Mouse (Mus musculus) limb, embryonic 14.5 days (tissue): ENCODE measurements around the gene Dhx16. TPM values are rescaled to one million over a fixed set of nuclear protein-coding genes. Genes with fewer than 3 reads are reported as not detected.

ENCODE experiments used
- ATAC-seq: fragments of 200-750 bp; cut with Nextera tagmentation; 2 replicates; pipeline ENCODE4 v1.8.0; 2017; ENCODE audit warnings: low read depth, moderate number of reproducible peaks, moderate TSS enrichment; ENCODE audit not compliant: low FRiP score
- DNase-seq: peaks from one replicate; pipeline ENCODE4 v3.0.0-alpha.2; 2015; ENCODE audit warnings: low spot score
- H3K27ac ChIP-seq: fragments of 300-500 bp; sonication (generic); replicated peaks from 2 replicates; pipeline ENCODE4 v1.5.1; 2014; ENCODE audit warnings: low read depth, mild to moderate bottlenecking, low read length, moderate library complexity, mixed read lengths
- H3K27me3 ChIP-seq: fragments of 300-500 bp; sonication (generic); 2 replicates; pipeline ENCODE4 v1.6.1; 2014; ENCODE audit warnings: low read length, mixed read lengths; ENCODE audit not compliant: control insufficient read depth, insufficient read depth
- H3K36me3 ChIP-seq: fragments of 300-500 bp; sonication (generic); 2 replicates; pipeline ENCODE4 v1.6.1; 2014; ENCODE audit warnings: mild to moderate bottlenecking, low read length, moderate library complexity, mixed read lengths; ENCODE audit not compliant: control insufficient read depth, insufficient read depth
- H3K4me1 ChIP-seq: fragments of 300-500 bp; sonication (generic); 2 replicates; pipeline ENCODE4 v1.6.1; 2014; ENCODE audit warnings: antibody characterized with exemption, low read length, mixed read lengths; ENCODE audit not compliant: control insufficient read depth, insufficient read depth
- H3K4me2 ChIP-seq: fragments of 300-500 bp; sonication (generic); replicated peaks from 2 replicates; pipeline ENCODE4 v1.6.1; 2014; ENCODE audit warnings: low read depth, mild to moderate bottlenecking, low read length, moderate library complexity; ENCODE audit not compliant: severe bottlenecking
- H3K4me3 ChIP-seq: fragments of 300-500 bp; sonication (generic); replicated peaks from 2 replicates; pipeline ENCODE4 v1.5.1; 2014; ENCODE audit warnings: low read length
- H3K9ac ChIP-seq: fragments of 300-500 bp; sonication (generic); 2 replicates; pipeline ENCODE4 v1.6.1; 2014; ENCODE audit warnings: mild to moderate bottlenecking, low read depth, low read length, moderate library complexity; ENCODE audit not compliant: severe bottlenecking
- H3K9me3 ChIP-seq: fragments of 300-500 bp; sonication (generic); 2 replicates; pipeline ENCODE4 v1.6.1; 2016; ENCODE audit warnings: low read length; ENCODE audit not compliant: control insufficient read depth
- POLR2A ChIP-seq: fragments of 200-500 bp; IDR thresholded peaks from 2 replicates; pipeline ENCODE4 v1.8.0; 2012; ENCODE audit warnings: inconsistent platforms, mild to moderate bottlenecking, moderate library complexity, borderline replicate concordance; ENCODE audit not compliant: insufficient read depth, insufficient read length; ENCODE audit errors: extremely low read depth
- WGBS: fragments of 180-500 bp; shearing (Covaris S2); extraction: QIAGEN DNeasy Blood & Tissue Kit; methylation state at CpG from one replicate; pipeline ENCODE4 v1.1.7; 2014; 5-methylcytosine and 5-hydroxymethylcytosine counted together
- polyA plus RNA-seq, 2 experiments: library from polyadenylated mRNA; depleted of rRNA in 1 of 2; stranded (reverse) in 1 of 2; unstranded in 1 of 2; fragments of >200 nt; fragmentation: Nextera tagmentation in 1 of 2; extraction: Ambion mirVana in 1 of 2; gene quantifications; 2 replicates each; pipeline versions ENCODE4 v1.2.1 to v1.2.3; 2012 to 2014

Gene Dhx16
- polyA plus RNA-seq, 2 experiments = 40.0 to 78.6 TPM

- 88% methylated on average over 1 of the region's 1 CpGs for WGBS
- H3K4me2 ChIP-seq = peak overlapping the region; percentile 77; the same call in 1 of the 2 replicates
- no peak for ATAC-seq
- H3K27ac ChIP-seq = peak overlapping the region; percentile 70
- H3K4me3 ChIP-seq = no peak overlapping the region
- no peaks in the 10 kb centered on the region for H3K27me3 ChIP-seq
- H3K9me3 ChIP-seq = no peaks in the 10 kb centered on the region
- no peak overlapping the region for H3K9ac ChIP-seq
- peaks cover 51% of the 10 kb centered on the region for H3K36me3 ChIP-seq
- H3K4me1 ChIP-seq = peaks cover 14% of the 10 kb centered on the region
- DNase-seq = no peak
- 0 out of 2 replicates have a peak, but pooled peaks have one; percentile 22 for TF ChIP-seq POLR2A
These were observed 40.8 kb downstream of the Dhx16 start for GRCm38 (mm10) chr17:35920384-35920783.

GRCm38 (mm10) chr17:35920862-35921562, 41.4 kb downstream of the Dhx16 start:
- Histone ChIP-seq H3K4me3 (no peak overlapping the region), H3K36me3 (peaks cover 56% of the 10 kb centered on the region), H3K27me3 (no peaks in the 10 kb centered on the region), H3K4me2 (no peak overlapping the region), H3K27ac (peak overlapping the region; percentile 26; the same call in 1 of the 2 replicates), H3K9ac (no peak overlapping the region), H3K4me1 (peaks cover 11% of the 10 kb centered on the region), H3K9me3 (no peaks in the 10 kb centered on the region)
- DNase-seq = peak; percentile 68
- no peak for ATAC-seq
- no peak for TF ChIP-seq POLR2A
- 74% methylated on average over 5 of the region's 5 CpGs for WGBS

GRCm38 (mm10) chr17:35921710-35922109, 42.1 kb downstream of the Dhx16 start:
- WGBS = 82% methylated on average over 4 of the region's 4 CpGs
- no peak for ATAC-seq
- DNase-seq = no peak

GRCm38 (mm10) chr17:35922566-35922965, 42.9 kb downstream of the Dhx16 start:
- TF ChIP-seq POLR2A = no peak
- WGBS = 86% methylated on average over 3 of the region's 3 CpGs
- DNase-seq (no peak), ATAC-seq (no peak)
- Histone ChIP-seq H3K4me3 (no peak overlapping the region), H3K9me3 (no peaks in the 10 kb centered on the region), H3K4me2 (no peak overlapping the region), H3K27me3 (no peaks in the 10 kb centered on the region), H3K27ac (no peak overlapping the region), H3K36me3 (peaks cover 62% of the 10 kb centered on the region), H3K4me1 (peaks cover 11% of the 10 kb centered on the region), H3K9ac (no peak overlapping the region)

More at GRCm38 (mm10) chr17:35921710-35922109, 42.1 kb downstream of the Dhx16 start:
- no peak overlapping the region for H3K4me2 ChIP-seq
- peaks cover 63% of the 10 kb centered on the region for H3K36me3 ChIP-seq
- TF ChIP-seq POLR2A = no peak
- H3K4me3 ChIP-seq = no peak overlapping the region
- H3K27ac ChIP-seq = no peak overlapping the region
- H3K4me1 ChIP-seq = peaks cover 11% of the 10 kb centered on the region
- no peaks in the 10 kb centered on the region for H3K27me3 ChIP-seq
- H3K9me3 ChIP-seq = no peaks in the 10 kb centered on the region
- no peak overlapping the region for H3K9ac ChIP-seq

- Histone ChIP-seq H3K27ac (no peak overlapping the region), H3K27me3 (no peaks in the 10 kb centered on the region), H3K4me2 (no peak overlapping the region), H3K9ac (no peak overlapping the region), H3K4me3 (no peak overlapping the region), H3K36me3 (peaks cover 65% of the 10 kb centered on the region), H3K4me1 (peaks cover 11% of the 10 kb centered on the region), H3K9me3 (no peaks in the 10 kb centered on the region)
- TF ChIP-seq POLR2A = no peak
- WGBS = 88% methylated on average over 4 of the region's 4 CpGs
- DNase-seq (no peak), ATAC-seq (no peak)
These were observed 43.7 kb downstream of the Dhx16 start for GRCm38 (mm10) chr17:35923281-35923680.
